25 mouse cellular contexts compared by ENCODE assay signal in genomic region chr19:30112961-30113688, GRCm38 (mm10).
DNase-seq lines count a peak whose midpoint lies in the region; ATAC-seq and TF ChIP-seq lines count a peak whose summit lies in the region.
"Had no signal": no experiment of that assay in that cellular context is flagged by ENCODE, and none has a peak within 500 bp of the region (broad histone marks: within the 10 kb centered on the region; RNA-seq: fewer than 3 reads in every experiment).

No protein-coding gene starts in this region.

- no peaks in the 10 kb centered on the region for H3K27me3 ChIP-seq in forebrain, embryonic 11.5 days (ENCODE audit: control insufficient read depth, insufficient read depth, low read length)
- no peaks in the 10 kb centered on the region for H3K27me3 ChIP-seq in forebrain, embryonic 16.5 days (replicated peaks; ENCODE audit: control insufficient read depth, insufficient read depth, low read length)
- no peaks in the 10 kb centered on the region for H3K27me3 ChIP-seq in forebrain, embryonic 14.5 days (replicated peaks; ENCODE audit: control insufficient read depth, insufficient read depth, low read length)
- no peaks in the 10 kb centered on the region for H3K27me3 ChIP-seq in heart, adult 2 months (ENCODE audit: control insufficient read depth, insufficient read depth, low read length)
- H3K27me3 ChIP-seq: embryonic facial prominence, embryonic 13.5 days; heart, embryonic 15.5 days; intestine, embryonic 15.5 days had no signal

- TF ChIP-seq CTCF in heart, adult 2 months (IDR thresholded peaks at IDR 0.05) = no peak

- intact Hi-C loops in heart, adult 2 months (cut with DNase I) = no loop called here

- H3K79me2 ChIP-seq in heart, adult 2 months (replicated peaks; ENCODE audit: control insufficient read depth, insufficient read depth, low read length) = no peaks in the 10 kb centered on the region

- peak overlapping the region; percentile 41; the same call in 1 of the 2 replicates for H3K27ac ChIP-seq in forebrain, embryonic 11.5 days (ENCODE audit: low read depth, low read length)
- no peak overlapping the region for H3K27ac ChIP-seq in forebrain, embryonic 16.5 days (ENCODE audit: low read length)
- H3K27ac ChIP-seq in forebrain, embryonic 14.5 days (ENCODE audit: low read depth, low read length) = no peak overlapping the region
- H3K27ac ChIP-seq in heart, adult 2 months = no peak overlapping the region
- H3K27ac ChIP-seq: embryonic facial prominence, embryonic 13.5 days; heart, embryonic 15.5 days; hindbrain, embryonic 14.5 days; intestine, embryonic 15.5 days; macrophage had no signal

- ATAC-seq in forebrain, embryonic 11.5 days (replicated peaks; ENCODE audit: low FRiP score) = peak; percentile 47; the same call in 1 of the 2 replicates
- no peak for ATAC-seq in forebrain, embryonic 16.5 days
- peak; percentile 15; the same call in 1 of the 2 replicates for ATAC-seq in forebrain, embryonic 14.5 days
- ATAC-seq: intestine, embryonic 15.5 days had no signal

- DNase-seq in forebrain, embryonic 11.5 days (ENCODE audit: low spot score) = no peak
- peak; percentile 28 for DNase-seq in right cerebral cortex, postnatal 25 days
- DNase-seq in right cerebral cortex, postnatal 4 days = no peak
- peak; percentile 45 for DNase-seq in forebrain, embryonic 14.5 days (ENCODE audit: low spot score)
- DNase-seq in lung, postnatal 25 days (ENCODE audit: low spot score) = no peak
- DNase-seq in heart, adult 2 months = no peak
- DNase-seq: adrenal gland, postnatal 36 days; B cell, adult 2 months; cerebellum, adult 18-20 months; cerebellum, postnatal 14 days; embryo, embryonic 11 days; gastrocnemius, postnatal 10 days; heart, adult 18-20 months; heart, postnatal 4 days; kidney, adult 8-10 months; kidney, postnatal 10 days; spleen, adult 18-20 months had no signal

- TF ChIP-seq EP300 in heart, adult 2 months (IDR thresholded peaks at IDR 0.05; ENCODE audit: insufficient read depth, low read depth, low read length) = no peak

- WGBS in forebrain, embryonic 11.5 days = 65% methylated on average over 16 of the region's 16 CpGs
- 43% methylated on average over 16 of the region's 16 CpGs for WGBS in forebrain, embryonic 16.5 days
- WGBS in forebrain, embryonic 14.5 days = 45% methylated on average over 16 of the region's 16 CpGs
- 90% methylated on average over 16 of the region's 16 CpGs for WGBS in heart, adult 2 months

- no peak overlapping the region for H3K4me2 ChIP-seq in forebrain, embryonic 11.5 days (ENCODE audit: low read depth, low read length, severe bottlenecking)
- H3K4me2 ChIP-seq in forebrain, embryonic 16.5 days (ENCODE audit: low read length) = no peak overlapping the region
- H3K4me2 ChIP-seq in forebrain, embryonic 14.5 days (ENCODE audit: low read length) = no peak overlapping the region
- H3K4me2 ChIP-seq: embryonic facial prominence, embryonic 13.5 days; heart, embryonic 15.5 days; hindbrain, embryonic 14.5 days; intestine, embryonic 15.5 days; midbrain, embryonic 11.5 days had no signal

- no peak overlapping the region for H3K9ac ChIP-seq in forebrain, embryonic 11.5 days (ENCODE audit: low read length)
- H3K9ac ChIP-seq in forebrain, embryonic 16.5 days (replicated peaks; ENCODE audit: low read depth, low read length) = no peak overlapping the region
- no peak overlapping the region for H3K9ac ChIP-seq in forebrain, embryonic 14.5 days (ENCODE audit: low read length)
- H3K9ac ChIP-seq in heart, adult 2 months (ENCODE audit: low read depth, low read length) = no peak overlapping the region
- H3K9ac ChIP-seq: embryonic facial prominence, embryonic 13.5 days; heart, embryonic 15.5 days; hindbrain, embryonic 14.5 days; intestine, embryonic 15.5 days had no signal

- no peaks in the 10 kb centered on the region; the same call in 1 of the 2 replicates for H3K36me3 ChIP-seq in forebrain, embryonic 11.5 days (ENCODE audit: control insufficient read depth, insufficient read depth, low read length)
- H3K36me3 ChIP-seq in forebrain, embryonic 16.5 days (ENCODE audit: control insufficient read depth, insufficient read depth) = no peaks in the 10 kb centered on the region
- no peaks in the 10 kb centered on the region for H3K36me3 ChIP-seq in forebrain, embryonic 14.5 days (ENCODE audit: control insufficient read depth, insufficient read depth, low read length)
- no peaks in the 10 kb centered on the region for H3K36me3 ChIP-seq in heart, adult 2 months (ENCODE audit: control insufficient read depth, insufficient read depth, low read length)
- H3K36me3 ChIP-seq: embryonic facial prominence, embryonic 13.5 days; heart, embryonic 15.5 days; intestine, embryonic 15.5 days had no signal

- no peaks in the 10 kb centered on the region for H3K9me3 ChIP-seq in forebrain, embryonic 11.5 days (ENCODE audit: control insufficient read depth, low read length)
- H3K9me3 ChIP-seq in forebrain, embryonic 16.5 days (ENCODE audit: control insufficient read depth, low read length) = no peaks in the 10 kb centered on the region
- H3K9me3 ChIP-seq in forebrain, embryonic 14.5 days (replicated peaks; ENCODE audit: control insufficient read depth, low read length) = no peaks in the 10 kb centered on the region
- H3K9me3 ChIP-seq: embryonic facial prominence, embryonic 13.5 days; heart, embryonic 15.5 days; intestine, embryonic 15.5 days had no signal

- H3K4me3 ChIP-seq in forebrain, embryonic 11.5 days (ENCODE audit: low read depth, low read length) = no peak overlapping the region
- no peak overlapping the region for H3K4me3 ChIP-seq in forebrain, embryonic 16.5 days (replicated peaks; ENCODE audit: low read length)
- H3K4me3 ChIP-seq in forebrain, embryonic 14.5 days (ENCODE audit: low read depth, low read length) = no peak overlapping the region
- no peak overlapping the region for H3K4me3 ChIP-seq in heart, adult 2 months
- H3K4me3 ChIP-seq: embryonic facial prominence, embryonic 13.5 days; erythroblast, embryonic 14.5 days; heart, embryonic 15.5 days; intestine, embryonic 15.5 days had no signal

- H3K4me1 ChIP-seq in forebrain, embryonic 11.5 days (replicated peaks; ENCODE audit: control insufficient read depth, insufficient read depth, low read length) = peaks cover 6% of the 10 kb centered on the region
- peaks cover 25% of the 10 kb centered on the region for H3K4me1 ChIP-seq in forebrain, embryonic 16.5 days (replicated peaks; ENCODE audit: control insufficient read depth, insufficient read depth, low read length)
- peaks cover 23% of the 10 kb centered on the region for H3K4me1 ChIP-seq in forebrain, embryonic 14.5 days (ENCODE audit: control insufficient read depth, insufficient read depth, low read length)
- H3K4me1 ChIP-seq in heart, adult 2 months (ENCODE audit: control insufficient read depth, insufficient read depth, low read length) = peaks cover 1% of the 10 kb centered on the region; the same call in 1 of the 2 replicates

- no peak for TF ChIP-seq POLR2A in heart, adult 2 months (IDR thresholded peaks at IDR 0.05; ENCODE audit: insufficient read depth, low read depth, low read length)

Comparison
In these comparisons a context has a peak if more than half of its experiments do, and no peak if none do; other contexts are left out.
1. DNase-seq: peak in right cerebral cortex, postnatal 25 days (single experiment) and forebrain, embryonic 14.5 days (single experiment); none in forebrain, embryonic 11.5 days (single experiment), right cerebral cortex, postnatal 4 days (single experiment), lung, postnatal 25 days (single experiment) and heart, adult 2 months (0 of 2).